Mouse (Mus musculus) myocyte (in vitro differentiated cells): ENCODE results near the gene Gabrb1. TPM values are rescaled to one million over a fixed set of nuclear protein-coding genes. Genes with fewer than 3 reads are reported as not detected.

Experiments used
- H3K27me3 ChIP-seq: one replicate; pipeline ENCODE4 v1.6.1; 2011; ENCODE audit not compliant: control insufficient read depth, insufficient read depth, insufficient read length
- H3K36me3 ChIP-seq: one replicate; pipeline ENCODE4 v1.6.1; 2011; ENCODE audit not compliant: control insufficient read depth, insufficient read depth
- H3K4me2 ChIP-seq: one replicate; pipeline ENCODE4 v1.6.1; 2011; ENCODE audit warnings: low read depth, control low read depth
- H3K4me3 ChIP-seq: one replicate; pipeline ENCODE4 v1.5.1; 2011; ENCODE audit warnings: mild to moderate bottlenecking, control low read depth, moderate library complexity
- H3K79me2 ChIP-seq: one replicate; pipeline ENCODE4 v1.6.1; 2011; ENCODE audit not compliant: control insufficient read depth, insufficient read depth
- H3ac ChIP-seq: one replicate; pipeline ENCODE4 v1.6.1; 2011; ENCODE audit not compliant: control insufficient read depth, insufficient read length
- CEBPB ChIP-seq: IDR thresholded peaks from 2 replicates; pipeline ENCODE4 v1.6.1; 2011; ENCODE audit warnings: mild to moderate bottlenecking, moderate library complexity; ENCODE audit not compliant: poor library complexity, insufficient read depth, severe bottlenecking
- E2F4 ChIP-seq: IDR thresholded peaks from one replicate; pipeline ENCODE4 v1.6.1; 2011; ENCODE audit warnings: mild to moderate bottlenecking, control low read depth, moderate library complexity; ENCODE audit not compliant: insufficient read depth
- MAX ChIP-seq: IDR thresholded peaks from one replicate; pipeline ENCODE4 v1.6.1; 2011; ENCODE audit warnings: low read depth, mild to moderate bottlenecking, control low read depth
- MYOD1 ChIP-seq, 3 experiments: IDR thresholded peaks; one replicate each; pipeline ENCODE4 v1.6.1; 2011; ENCODE audit warnings: control low read depth in 2 of 3, low read depth in 2 of 3, mild to moderate bottlenecking in 2 of 3, moderate library complexity in 1 of 3; ENCODE audit not compliant: insufficient read length in 2 of 3, control insufficient read depth in 1 of 3
- MYOG ChIP-seq, 3 experiments: IDR thresholded peaks; one replicate each; pipeline ENCODE4 v1.6.1; 2011; ENCODE audit warnings: control low read depth in 2 of 3, low read depth in 2 of 3, mild to moderate bottlenecking in 2 of 3; ENCODE audit not compliant: insufficient read length in 2 of 3, control insufficient read depth in 1 of 3, insufficient read depth in 1 of 3
- POLR2A ChIP-seq: IDR thresholded peaks from one replicate; pipeline ENCODE4 v1.6.1; 2011; ENCODE audit warnings: low read depth, mild to moderate bottlenecking, control low read depth, moderate library complexity; ENCODE audit not compliant: insufficient read length
- POLR2AphosphoS2 ChIP-seq: IDR thresholded peaks from one replicate; pipeline ENCODE4 v1.6.1; 2011; ENCODE audit warnings: low read depth, control low read depth; ENCODE audit not compliant: insufficient read length
- REST ChIP-seq: IDR thresholded peaks from one replicate; pipeline ENCODE4 v1.6.1; 2011; ENCODE audit warnings: mild to moderate bottlenecking, control low read depth, moderate library complexity; ENCODE audit not compliant: insufficient read depth, insufficient read length
- SRF ChIP-seq: IDR thresholded peaks from one replicate; pipeline ENCODE4 v1.6.1; 2011; ENCODE audit warnings: low read depth; ENCODE audit not compliant: control insufficient read depth, insufficient read length
- TCF12 ChIP-seq: IDR thresholded peaks from one replicate; pipeline ENCODE4 v1.6.1; 2011; ENCODE audit warnings: mild to moderate bottlenecking, control low read depth; ENCODE audit not compliant: poor library complexity, insufficient read depth, severe bottlenecking
- TCF3 ChIP-seq: IDR thresholded peaks from one replicate; pipeline ENCODE4 v1.6.1; 2011; ENCODE audit warnings: low read depth, control low read depth; ENCODE audit not compliant: insufficient read length
- USF1 ChIP-seq: IDR thresholded peaks from one replicate; pipeline ENCODE4 v1.6.1; 2011; ENCODE audit warnings: low read depth, mild to moderate bottlenecking, control low read depth, moderate library complexity
- polyA plus RNA-seq: library from polyadenylated mRNA; unstranded; fragments of >200 nt; fragmentation: generic; extraction: Trizol; gene quantifications from one replicate; pipeline ENCODE4 v1.2.1, GENCODE M21; 2012; ENCODE audit warnings: missing spikeins

The Gabrb1 gene
- polyA plus RNA-seq, 1 experiment: 0.01 TPM

DNA sequence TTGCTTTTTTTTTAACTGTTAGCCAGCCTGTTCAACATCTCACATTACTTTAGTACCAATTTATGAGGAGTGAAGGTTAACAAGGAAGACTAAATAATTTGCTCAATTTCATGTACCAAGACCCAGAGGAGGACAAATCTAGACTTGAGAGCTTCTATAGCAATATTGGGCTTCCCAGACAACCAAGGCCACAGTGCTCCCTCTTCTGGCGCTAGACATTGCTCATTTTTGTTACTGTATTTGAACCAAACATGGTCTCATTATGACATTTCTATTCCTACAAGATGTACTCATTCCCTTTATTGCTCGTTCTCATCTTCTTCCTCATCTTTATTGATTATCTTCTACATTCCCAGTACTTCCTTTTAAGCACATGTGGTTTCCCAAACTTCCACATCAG is 307.6 kb downstream of the Gabrb1 start:
- Histone ChIP-seq H3K4me3 (no peak overlapping the region), H3K36me3 (no peaks in the 10 kb centered on the region), H3K27me3 (no peaks in the 10 kb centered on the region), H3ac (no peak overlapping the region), H3K79me2 (no peaks in the 10 kb centered on the region), H3K4me2 (no peak overlapping the region)
- TF ChIP-seq MYOG (IDR thresholded peaks at IDR 0.05; ENCODE audit: control insufficient read depth in 1 of 3, insufficient read depth in 1 of 3, insufficient read length in 2 of 3, low read depth in 2 of 3): no peak
- TF ChIP-seq TCF12: no peak

DNA sequence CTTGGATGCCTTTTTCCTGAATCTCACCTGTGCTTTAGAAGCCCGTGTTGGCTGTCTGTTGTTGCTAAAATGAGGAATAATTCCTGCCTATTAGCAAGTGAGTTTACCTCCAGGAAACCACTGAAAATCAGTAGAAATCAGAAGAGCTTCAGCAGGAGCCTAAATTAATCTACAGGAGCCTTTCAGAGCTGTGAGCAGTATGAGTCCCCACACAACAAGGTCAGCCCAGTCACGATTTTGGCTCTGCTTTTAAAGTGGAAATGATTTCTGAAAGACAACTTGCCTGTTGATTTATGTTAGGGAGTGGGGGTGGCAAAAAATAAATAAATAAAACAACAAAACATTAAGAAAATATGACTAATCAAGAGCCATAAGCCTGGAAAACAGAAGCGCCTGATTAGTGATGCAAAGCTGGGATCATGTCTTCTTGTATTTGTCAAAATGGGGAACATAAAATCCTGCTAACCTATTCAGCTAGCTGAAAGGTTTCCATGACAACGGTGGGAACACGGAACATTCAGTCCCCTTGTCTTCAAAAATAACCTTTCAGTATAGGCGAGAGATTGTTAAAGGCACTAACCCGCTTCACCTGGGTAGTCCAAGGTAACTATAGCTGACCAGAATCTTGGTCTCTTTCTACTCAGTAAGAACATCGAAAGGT is 312.4 kb downstream of the Gabrb1 start:
- no peaks in the 10 kb centered on the region for H3K79me2 ChIP-seq
- H3K27me3 ChIP-seq: no peaks in the 10 kb centered on the region
- H3K4me2 ChIP-seq: no peak overlapping the region
- H3ac ChIP-seq: no peak overlapping the region
- H3K36me3 ChIP-seq: no peaks in the 10 kb centered on the region
- no peak overlapping the region for H3K4me3 ChIP-seq
- TF ChIP-seq SRF (no peak), TCF3 (no peak), TCF12 (no peak), MAX (no peak), E2F4 (no peak), USF1 (no peak), MYOD1 (IDR thresholded peaks at IDR 0.05; ENCODE audit: control insufficient read depth in 1 of 3, insufficient read length in 2 of 3, low read depth in 2 of 3) (no peak), POLR2AphosphoS2 (no peak)

DNA sequence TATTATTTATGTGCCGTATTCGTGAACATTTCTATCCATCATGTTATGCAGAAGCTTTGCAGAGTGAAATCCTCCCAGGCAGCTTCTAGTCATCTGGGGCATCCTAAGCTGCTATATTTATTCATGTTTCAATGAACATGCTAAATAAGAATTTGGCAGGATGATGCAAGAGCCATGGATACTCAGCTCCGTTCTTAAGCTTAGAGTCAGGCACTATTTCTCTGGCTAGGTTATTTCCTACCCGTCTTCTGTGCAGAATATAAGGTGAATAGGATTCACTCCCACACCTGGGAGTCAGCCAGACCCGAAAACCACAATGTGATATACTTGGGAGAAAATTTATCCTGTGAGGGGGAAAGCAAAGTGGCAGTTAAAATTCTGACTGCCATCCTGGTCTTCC is 314.9 kb downstream of the Gabrb1 start:
- no peak overlapping the region for H3K4me3 ChIP-seq
- H3ac ChIP-seq: no peak overlapping the region
- TF ChIP-seq USF1 (no peak), MYOD1 (IDR thresholded peaks at IDR 0.05; ENCODE audit: control insufficient read depth in 1 of 3, insufficient read length in 2 of 3, low read depth in 2 of 3) (no peak), MAX (no peak), E2F4 (no peak), CEBPB (no peak), REST (no peak), POLR2AphosphoS2 (no peak), TCF12 (no peak), MYOG (IDR thresholded peaks at IDR 0.05; ENCODE audit: control insufficient read depth in 1 of 3, insufficient read depth in 1 of 3, insufficient read length in 2 of 3, low read depth in 2 of 3) (no peak), SRF (no peak), TCF3 (no peak), POLR2A (no peak)
- H3K4me2 ChIP-seq: no peak overlapping the region
- H3K27me3 ChIP-seq: no peaks in the 10 kb centered on the region
- H3K79me2 ChIP-seq: no peaks in the 10 kb centered on the region
- H3K36me3 ChIP-seq: no peaks in the 10 kb centered on the region

DNA sequence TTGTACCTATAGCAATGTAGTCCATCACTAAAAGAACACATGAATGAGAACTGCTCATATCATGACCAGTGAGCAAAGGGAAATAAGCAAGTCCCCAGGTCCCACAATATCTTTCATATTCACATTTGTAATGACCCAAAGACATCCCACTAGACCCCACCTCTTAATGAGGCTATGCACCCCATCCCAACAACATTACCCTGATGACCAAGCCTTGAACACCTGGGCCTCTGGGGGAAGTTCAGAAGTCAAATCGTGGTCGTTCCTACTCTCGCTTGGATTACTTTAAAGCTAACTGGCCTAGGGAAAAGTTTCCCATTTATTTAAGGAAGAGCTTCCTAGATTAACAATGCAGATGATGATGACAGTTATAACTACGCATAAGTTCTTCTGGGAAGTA is 318.2 kb downstream of the Gabrb1 start:
- H3K36me3 ChIP-seq: no peaks in the 10 kb centered on the region
- H3ac ChIP-seq: no peak overlapping the region
- H3K4me2 ChIP-seq: no peak overlapping the region
- H3K27me3 ChIP-seq: no peaks in the 10 kb centered on the region
- H3K4me3 ChIP-seq: no peak overlapping the region
- no peaks in the 10 kb centered on the region for H3K79me2 ChIP-seq
- no peak for TF ChIP-seq E2F4
- TF ChIP-seq MYOD1 (IDR thresholded peaks at IDR 0.05; ENCODE audit: control insufficient read depth in 1 of 3, insufficient read length in 2 of 3, low read depth in 2 of 3): no peak
- TF ChIP-seq TCF3: no peak
- no peak for TF ChIP-seq USF1
- no peak for TF ChIP-seq POLR2AphosphoS2
- no peak for TF ChIP-seq MAX
- no peak for TF ChIP-seq TCF12
- TF ChIP-seq SRF: no peak
- no peak for TF ChIP-seq POLR2A
- TF ChIP-seq REST: no peak
- TF ChIP-seq CEBPB: no peak
- TF ChIP-seq MYOG (IDR thresholded peaks at IDR 0.05; ENCODE audit: control insufficient read depth in 1 of 3, insufficient read depth in 1 of 3, insufficient read length in 2 of 3, low read depth in 2 of 3): no peak

DNA sequence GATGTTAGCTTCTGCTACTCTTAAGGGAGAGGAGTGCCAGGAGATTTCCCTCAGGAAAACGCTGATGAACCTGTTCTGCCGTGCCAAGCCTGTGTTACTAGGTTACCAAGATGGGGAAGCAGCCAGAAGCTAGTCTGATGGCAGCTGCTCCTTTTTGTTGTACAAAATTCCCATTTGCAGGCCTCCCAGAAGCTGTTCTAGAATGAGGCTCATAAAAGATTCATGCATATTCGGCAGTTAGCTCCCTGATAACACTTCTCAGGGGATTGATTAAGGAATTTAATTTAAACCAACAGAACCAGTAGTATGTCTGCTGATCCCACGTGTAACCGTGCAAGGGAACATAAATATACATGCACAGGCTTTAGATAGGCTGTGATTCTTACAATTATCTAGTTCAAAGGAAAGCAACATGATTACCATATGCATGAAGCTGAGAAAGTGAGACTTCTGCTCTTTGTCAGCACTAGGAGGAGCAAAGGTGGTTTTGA is 318.7 kb downstream of the Gabrb1 start:
- no peak overlapping the region for H3K4me3 ChIP-seq
- H3ac ChIP-seq: no peak overlapping the region
- H3K4me2 ChIP-seq: no peak overlapping the region
- no peaks in the 10 kb centered on the region for H3K27me3 ChIP-seq
- no peak for TF ChIP-seq TCF3
- H3K79me2 ChIP-seq: no peaks in the 10 kb centered on the region
- H3K36me3 ChIP-seq: no peaks in the 10 kb centered on the region
